Mouse (Mus musculus): ENCODE results near the gene Elmo2. TPM values are rescaled to one million over a fixed set of nuclear protein-coding genes. Genes with fewer than 3 reads are reported as not detected.

The Elmo2 gene
- total and polyA plus RNA-seq, 3 experiments, result 9.0 to 11.7 (median 10.1) TPM

GRCm38 (mm10) chr2:165286361-165287201 lies 39.7 kb downstream of the Elmo2 start:
- Histone ChIP-seq H3K27ac (ENCODE audit: insufficient read depth, low read depth) (no peak overlapping the region), H3K9me3 (replicated peaks; ENCODE audit: low read length) (no peaks in the 10 kb centered on the region), H3K9ac (ENCODE audit: insufficient read depth, low read depth) (peak overlapping the region; percentile 64), H3K36me3 (replicated peaks in 1 of 2; ENCODE audit: control insufficient read depth in 1 of 2, insufficient read depth in 1 of 2, low read length in 1 of 2) (peaks cover 22 to 61% of the 10 kb centered on the region in 2 experiments), H3K79me2 (replicated peaks; ENCODE audit: control insufficient read depth, extremely low read depth, insufficient read depth, poor library complexity, severe bottlenecking) (no peaks in the 10 kb centered on the region), H3K4me3 (replicated peaks in 1 of 3; ENCODE audit: low read depth in 2 of 3, low read length in 2 of 3, poor library complexity in 1 of 3) (peak overlapping the region; percentile 73 to 89 (median 73)), H3K4me1 (ENCODE audit: control insufficient read depth in 1 of 2, insufficient read depth in 2 of 2) (peaks cover 22 to 29% of the 10 kb centered on the region in 2 experiments), H3K27me3 (replicated peaks) (no peaks in the 10 kb centered on the region), H3K4me2 (ENCODE audit: insufficient read depth, low read depth, poor library complexity, severe bottlenecking) (peak overlapping the region; percentile 76)
- in situ Hi-C loops (cut with MboI; ENCODE audit: low pct_ligation_motif_present, low pct_unique_long_range_greater_than_20kb, low sequenced_read_pairs) (loop anchor here (10.0 kb wide), 1 partner anchor 332 kb away; no protein-coding TSS in a partner anchor), dilution Hi-C loops (cut with MboI; ENCODE audit: extremely low pct_ligation_motif_present, extremely low pct_unique_long_range_greater_than_20kb, low sequenced_read_pairs) (no loop called here)
- no peak for TF ChIP-seq KAT2A (IDR thresholded peaks at IDR 0.05; ENCODE audit: insufficient replicate concordance, low read length)
- TF ChIP-seq ELF1 (IDR thresholded peaks at IDR 0.05; ENCODE audit: low read depth, low read length), result 0 out of 2 replicates have a peak, but pooled peaks have one; percentile 14
- TF ChIP-seq EP300 (IDR thresholded peaks at IDR 0.05; ENCODE audit: low read length), result peak; percentile 25; the same call in 1 of the 2 replicates
- 0 out of 2 replicates have a peak, but pooled peaks have one; percentile 12 for TF ChIP-seq IRF4 (IDR thresholded peaks at IDR 0.05; ENCODE audit: low read depth, low read length)
- TF ChIP-seq SIN3A (IDR thresholded peaks at IDR 0.05; ENCODE audit: low read length), result peak; percentile 43; the same call in 1 of the 2 replicates
- peak; percentile 46; the same call in 1 of the 2 replicates for TF ChIP-seq POLR2A (IDR thresholded peaks at IDR 0.05; ENCODE audit: low read depth, low read length)
- no peak for TF ChIP-seq SMC3 (IDR thresholded peaks at IDR 0.05; ENCODE audit: low read depth, low read length)
- peak; percentile 17 for TF ChIP-seq ETS1 (conservative IDR thresholded peaks at IDR 0.05; ENCODE audit: low read depth, low read length)
- DNase-seq (ENCODE audit: extremely low read depth), result peak; percentile 73

GRCm38 (mm10) chr2:165285621-165286020 lies 40.7 kb downstream of the Elmo2 start:
- Histone ChIP-seq H3K4me1 (ENCODE audit: control insufficient read depth in 1 of 2, insufficient read depth in 2 of 2) (peaks cover 22 to 29% of the 10 kb centered on the region in 2 experiments), H3K4me2 (ENCODE audit: insufficient read depth, low read depth, poor library complexity, severe bottlenecking) (no peak overlapping the region), H3K79me2 (replicated peaks; ENCODE audit: control insufficient read depth, extremely low read depth, insufficient read depth, poor library complexity, severe bottlenecking) (no peaks in the 10 kb centered on the region), H3K36me3 (replicated peaks in 1 of 2; ENCODE audit: control insufficient read depth in 1 of 2, insufficient read depth in 1 of 2, low read length in 1 of 2) (peaks cover 29 to 62% of the 10 kb centered on the region in 2 experiments), H3K27me3 (replicated peaks) (no peaks in the 10 kb centered on the region), H3K9me3 (replicated peaks; ENCODE audit: low read length) (no peaks in the 10 kb centered on the region), H3K4me3 (replicated peaks in 1 of 3; ENCODE audit: low read depth in 2 of 3, low read length in 2 of 3, poor library complexity in 1 of 3) (no peak overlapping the region), H3K27ac (ENCODE audit: insufficient read depth, low read depth) (no peak overlapping the region), H3K9ac (ENCODE audit: insufficient read depth, low read depth) (no peak overlapping the region)
- dilution Hi-C loops (cut with MboI; ENCODE audit: extremely low pct_ligation_motif_present, extremely low pct_unique_long_range_greater_than_20kb, low sequenced_read_pairs), result no loop called here
- no peak for DNase-seq (ENCODE audit: extremely low read depth)
- TF ChIP-seq USF2 (conservative IDR thresholded peaks at IDR 0.05; ENCODE audit: low read depth, low read length) (no peak), SMC3 (IDR thresholded peaks at IDR 0.05; ENCODE audit: low read depth, low read length) (no peak), MAFK (IDR thresholded peaks at IDR 0.05; ENCODE audit: insufficient replicate concordance, low read length) (no peak), MYC (IDR thresholded peaks at IDR 0.05; ENCODE audit: low read depth, low read length) (no peak), ZNF384 (IDR thresholded peaks at IDR 0.05; ENCODE audit: low read depth, low read length) (no peak), POLR2A (IDR thresholded peaks at IDR 0.05; ENCODE audit: low read depth, low read length) (no peak), ZC3H11A (IDR thresholded peaks at IDR 0.05; ENCODE audit: low read depth, low read length) (no peak), TCF12 (IDR thresholded peaks at IDR 0.05; ENCODE audit: low read depth, low read length) (no peak), USF1 (IDR thresholded peaks at IDR 0.05; ENCODE audit: low read depth, low read length) (no peak), MEF2A (IDR thresholded peaks at IDR 0.05; ENCODE audit: borderline replicate concordance, low read depth, low read length) (no peak), BHLHE40 (IDR thresholded peaks at IDR 0.05; ENCODE audit: low read depth, low read length) (no peak), ZKSCAN1 (IDR thresholded peaks at IDR 0.05; ENCODE audit: borderline replicate concordance, low read depth, low read length) (no peak), UBTF (IDR thresholded peaks at IDR 0.05; ENCODE audit: low read depth, low read length) (no peak), SIN3A (IDR thresholded peaks at IDR 0.05; ENCODE audit: low read length) (no peak), MAX (IDR thresholded peaks at IDR 0.05; ENCODE audit: low read length) (no peak), TBP (conservative IDR thresholded peaks at IDR 0.05; ENCODE audit: low read depth, low read length) (no peak)
- in situ Hi-C loops (cut with MboI; ENCODE audit: low pct_ligation_motif_present, low pct_unique_long_range_greater_than_20kb, low sequenced_read_pairs), result loop anchor here (10.0 kb wide), 1 partner anchor 331 kb away; no protein-coding TSS in a partner anchor
